Comparison of ENCODE assay signal across 17 mouse cellular contexts in the genomic region with DNA sequence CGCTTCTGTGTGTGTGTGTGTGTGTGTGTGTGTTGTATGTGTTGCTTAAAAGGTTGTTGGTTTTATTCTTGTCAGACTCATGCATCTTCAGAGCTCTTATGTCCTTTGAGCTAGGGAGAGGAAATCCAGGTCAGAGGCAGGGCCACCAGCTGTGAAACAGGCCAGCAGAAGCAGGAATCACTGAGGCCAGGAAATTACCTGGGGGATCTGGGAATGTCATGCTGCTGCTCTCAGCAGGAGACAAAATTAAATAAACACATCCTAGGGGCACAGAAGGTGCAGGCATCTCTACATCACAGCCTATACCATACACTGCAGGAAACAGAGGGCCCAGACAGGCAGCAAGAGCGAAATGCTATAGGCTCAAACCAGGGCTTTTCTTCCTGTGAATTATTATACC.
DNase-seq lines count a peak whose midpoint lies in the region; ATAC-seq and TF ChIP-seq lines count a peak whose summit lies in the region.
"Had no signal": no experiment of that assay in that cellular context is flagged by ENCODE, and none has a peak within 500 bp of the region (broad histone marks: within the 10 kb centered on the region; RNA-seq: fewer than 3 reads in every experiment).

No protein-coding gene starts in this region.

- no peak for TF ChIP-seq CTCF in intestine, postnatal 0 days (IDR thresholded peaks at IDR 0.05; ENCODE audit: low read depth)

- no peak overlapping the region for H3K4me2 ChIP-seq in limb, embryonic 11.5 days (ENCODE audit: low read depth, severe bottlenecking)
- H3K4me2 ChIP-seq in hindbrain, embryonic 13.5 days = no peak overlapping the region
- no peak overlapping the region for H3K4me2 ChIP-seq in neural tube, embryonic 12.5 days (replicated peaks)
- H3K4me2 ChIP-seq in intestine, postnatal 0 days (replicated peaks; ENCODE audit: low read depth) = no peak overlapping the region
- H3K4me2 ChIP-seq: embryonic facial prominence, embryonic 15.5 days; limb, embryonic 13.5 days had no signal

- peak; percentile 20 for DNase-seq in limb, embryonic 11.5 days (ENCODE audit: low spot score)
- no peak for DNase-seq in limb, embryonic 10.5 days (ENCODE audit: low spot score)
- DNase-seq in cerebellum, postnatal 14 days = peak; percentile 49 to 59
- DNase-seq in ovary, postnatal 14 days (ENCODE audit: low spot score) = no peak
- no peak for DNase-seq in Muller cell, postnatal 12 days (ENCODE audit: inconsistent ontology term)
- DNase-seq: kidney, postnatal 36 days; layer of hippocampus, postnatal 36 days; liver, postnatal 0 days; thymus, postnatal 4 days had no signal

- H3K4me1 ChIP-seq in limb, embryonic 11.5 days (ENCODE audit: control insufficient read depth, insufficient read depth, low read length) = no peaks in the 10 kb centered on the region
- H3K4me1 ChIP-seq in limb, embryonic 10.5 days = peaks cover 6% of the 10 kb centered on the region
- H3K4me1 ChIP-seq in hindbrain, embryonic 13.5 days (replicated peaks) = peaks cover 7% of the 10 kb centered on the region
- H3K4me1 ChIP-seq in neural tube, embryonic 12.5 days = no peaks in the 10 kb centered on the region
- no peaks in the 10 kb centered on the region for H3K4me1 ChIP-seq in intestine, postnatal 0 days (replicated peaks; ENCODE audit: control insufficient read depth, insufficient read depth, low read length)
- H3K4me1 ChIP-seq: embryonic facial prominence, embryonic 15.5 days had no signal

- no peak overlapping the region for H3K4me3 ChIP-seq in limb, embryonic 11.5 days (ENCODE audit: low read depth, low read length)
- H3K4me3 ChIP-seq in limb, embryonic 10.5 days = no peak overlapping the region
- no peak overlapping the region for H3K4me3 ChIP-seq in hindbrain, embryonic 13.5 days
- H3K4me3 ChIP-seq in neural tube, embryonic 12.5 days = no peak overlapping the region
- no peak overlapping the region for H3K4me3 ChIP-seq in intestine, postnatal 0 days (ENCODE audit: low read depth, low read length)
- H3K4me3 ChIP-seq: embryonic facial prominence, embryonic 15.5 days; limb, embryonic 13.5 days; myocyte had no signal

- no peaks in the 10 kb centered on the region for H3K9me3 ChIP-seq in limb, embryonic 11.5 days (ENCODE audit: control insufficient read depth, low read length)
- no peaks in the 10 kb centered on the region for H3K9me3 ChIP-seq in limb, embryonic 10.5 days (replicated peaks)
- no peaks in the 10 kb centered on the region for H3K9me3 ChIP-seq in hindbrain, embryonic 13.5 days
- no peaks in the 10 kb centered on the region for H3K9me3 ChIP-seq in neural tube, embryonic 12.5 days
- no peaks in the 10 kb centered on the region for H3K9me3 ChIP-seq in intestine, postnatal 0 days (ENCODE audit: control insufficient read depth)
- H3K9me3 ChIP-seq: embryonic facial prominence, embryonic 15.5 days; limb, embryonic 13.5 days had no signal

- WGBS in limb, embryonic 11.5 days = 54% methylated on average over 2 of the region's 2 CpGs
- 77% methylated on average over 2 of the region's 2 CpGs for WGBS in limb, embryonic 10.5 days
- 59% methylated on average over 2 of the region's 2 CpGs for WGBS in hindbrain, embryonic 13.5 days
- whole genome bisulfite sequencing in neural tube, embryonic 12.5 days = 59% methylated on average over 2 of the region's 2 CpGs
- WGBS in intestine, postnatal 0 days = 64% methylated on average over 2 of the region's 2 CpGs

- ATAC-seq in limb, embryonic 11.5 days (ENCODE audit: insufficient number of reproducible peaks, low FRiP score, low TSS enrichment, low read depth) = no peak
- peak; percentile 39; the same call in 1 of the 2 replicates for ATAC-seq in hindbrain, embryonic 13.5 days (ENCODE audit: low FRiP score)
- 0 out of 2 replicates have a peak, but pooled peaks have one; percentile 41 for ATAC-seq in neural tube, embryonic 12.5 days (ENCODE audit: low FRiP score, low read depth)
- no peak for ATAC-seq in intestine, postnatal 0 days
- ATAC-seq: forebrain, embryonic 16.5 days; liver, postnatal 0 days had no signal

- no peaks in the 10 kb centered on the region for H3K36me3 ChIP-seq in limb, embryonic 11.5 days (ENCODE audit: control insufficient read depth, insufficient read depth, low read length)
- H3K36me3 ChIP-seq in limb, embryonic 10.5 days = no peaks in the 10 kb centered on the region
- H3K36me3 ChIP-seq in hindbrain, embryonic 13.5 days = no peaks in the 10 kb centered on the region
- H3K36me3 ChIP-seq in neural tube, embryonic 12.5 days = no peaks in the 10 kb centered on the region
- no peaks in the 10 kb centered on the region for H3K36me3 ChIP-seq in intestine, postnatal 0 days (ENCODE audit: control insufficient read depth, insufficient read depth)
- H3K36me3 ChIP-seq: embryonic facial prominence, embryonic 15.5 days; limb, embryonic 13.5 days had no signal

- H3K9ac ChIP-seq in limb, embryonic 11.5 days (ENCODE audit: low read length) = no peak overlapping the region
- no peak overlapping the region for H3K9ac ChIP-seq in hindbrain, embryonic 13.5 days
- no peak overlapping the region for H3K9ac ChIP-seq in neural tube, embryonic 12.5 days
- no peak overlapping the region for H3K9ac ChIP-seq in intestine, postnatal 0 days (ENCODE audit: low read depth, low read length)
- H3K9ac ChIP-seq: embryonic facial prominence, embryonic 15.5 days; limb, embryonic 13.5 days; liver, postnatal 0 days had no signal

- no peaks in the 10 kb centered on the region for H3K27me3 ChIP-seq in limb, embryonic 11.5 days (ENCODE audit: control insufficient read depth, insufficient read depth, low read length)
- no peaks in the 10 kb centered on the region for H3K27me3 ChIP-seq in limb, embryonic 10.5 days (ENCODE audit: low read depth, poor library complexity, severe bottlenecking)
- H3K27me3 ChIP-seq in hindbrain, embryonic 13.5 days = no peaks in the 10 kb centered on the region
- no peaks in the 10 kb centered on the region for H3K27me3 ChIP-seq in neural tube, embryonic 12.5 days (replicated peaks)
- H3K27me3 ChIP-seq in intestine, postnatal 0 days (replicated peaks; ENCODE audit: control insufficient read depth, insufficient read depth, low read length) = no peaks in the 10 kb centered on the region
- H3K27me3 ChIP-seq: embryonic facial prominence, embryonic 15.5 days; limb, embryonic 13.5 days had no signal

- no peak overlapping the region for H3K27ac ChIP-seq in limb, embryonic 11.5 days (replicated peaks; ENCODE audit: low read depth, low read length)
- no peak overlapping the region for H3K27ac ChIP-seq in limb, embryonic 10.5 days
- H3K27ac ChIP-seq in hindbrain, embryonic 13.5 days = peak overlapping the region; percentile 52; the same call in 1 of the 2 replicates
- no peak overlapping the region for H3K27ac ChIP-seq in neural tube, embryonic 12.5 days
- H3K27ac ChIP-seq in intestine, postnatal 0 days (ENCODE audit: low read depth, low read length) = no peak overlapping the region
- H3K27ac ChIP-seq: embryonic facial prominence, embryonic 15.5 days; limb, embryonic 13.5 days; macrophage had no signal

Comparison
In these comparisons a context has a peak if more than half of its experiments do, and no peak if none do; other contexts are left out.
1. DNase-seq: peak in limb, embryonic 11.5 days (single experiment) and cerebellum, postnatal 14 days (2 of 2); none in limb, embryonic 10.5 days (single experiment), ovary, postnatal 14 days (single experiment) and Muller cell, postnatal 12 days (single experiment).
2. ATAC-seq: peak in hindbrain, embryonic 13.5 days (single experiment) and neural tube, embryonic 12.5 days (single experiment); none in limb, embryonic 11.5 days (single experiment) and intestine, postnatal 0 days (single experiment).